Mouse (Mus musculus) adrenal gland, adult 8-10 months (tissue): ENCODE measurements at regions not wholly inside any gene's neighbourhood (a gene's known extent, or its start where the extent isn't known, plus 50 kb on each side); places are given as distances from the start of the nearest gene placed in this dataset.

ENCODE experiments used
- DNase-seq: peaks from one replicate; pipeline ENCODE4 v3.0.0; 2022

DNA sequence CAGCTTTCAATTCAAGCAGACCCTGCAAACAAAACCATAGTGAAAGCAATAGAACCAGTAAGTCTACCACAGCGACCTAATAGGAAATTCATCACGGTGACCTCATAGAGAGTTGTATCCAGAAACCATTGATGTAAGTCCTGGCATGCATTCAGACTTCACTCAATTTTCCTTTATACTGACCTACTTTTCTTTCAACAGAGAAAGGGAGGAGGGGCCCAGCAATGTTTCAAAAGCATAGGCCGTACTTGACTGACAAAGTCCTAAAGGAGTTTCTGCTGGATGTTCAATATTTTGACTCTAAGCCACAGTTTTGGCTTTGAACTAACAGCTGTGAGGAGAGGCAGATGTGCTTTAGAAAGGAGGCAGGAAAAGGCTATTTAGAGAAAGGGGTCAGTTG lies 88.4 kb downstream of the AI593442 start:
- no peak for DNase-seq

DNA sequence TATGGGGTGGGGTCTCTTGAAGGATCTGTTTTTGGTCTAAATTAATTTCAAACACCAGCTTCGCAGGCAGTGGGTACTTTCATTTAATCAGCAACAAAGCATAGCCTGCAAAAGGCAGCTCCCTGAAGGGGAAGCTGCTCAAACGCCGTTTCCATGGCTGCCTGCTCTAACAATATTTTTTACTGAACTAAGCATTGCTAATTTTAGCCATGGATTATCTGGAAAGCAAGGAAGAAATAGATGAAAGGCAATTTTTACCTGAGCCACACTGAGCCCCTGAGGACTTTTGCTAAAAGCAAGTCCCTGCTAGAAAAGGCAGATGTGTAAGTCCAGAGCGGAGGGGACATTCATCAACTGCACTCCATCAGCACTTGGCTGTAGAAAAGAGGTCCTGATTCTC lies 105.5 kb downstream of the AI593442 start:
- DNase-seq = no peak

DNA sequence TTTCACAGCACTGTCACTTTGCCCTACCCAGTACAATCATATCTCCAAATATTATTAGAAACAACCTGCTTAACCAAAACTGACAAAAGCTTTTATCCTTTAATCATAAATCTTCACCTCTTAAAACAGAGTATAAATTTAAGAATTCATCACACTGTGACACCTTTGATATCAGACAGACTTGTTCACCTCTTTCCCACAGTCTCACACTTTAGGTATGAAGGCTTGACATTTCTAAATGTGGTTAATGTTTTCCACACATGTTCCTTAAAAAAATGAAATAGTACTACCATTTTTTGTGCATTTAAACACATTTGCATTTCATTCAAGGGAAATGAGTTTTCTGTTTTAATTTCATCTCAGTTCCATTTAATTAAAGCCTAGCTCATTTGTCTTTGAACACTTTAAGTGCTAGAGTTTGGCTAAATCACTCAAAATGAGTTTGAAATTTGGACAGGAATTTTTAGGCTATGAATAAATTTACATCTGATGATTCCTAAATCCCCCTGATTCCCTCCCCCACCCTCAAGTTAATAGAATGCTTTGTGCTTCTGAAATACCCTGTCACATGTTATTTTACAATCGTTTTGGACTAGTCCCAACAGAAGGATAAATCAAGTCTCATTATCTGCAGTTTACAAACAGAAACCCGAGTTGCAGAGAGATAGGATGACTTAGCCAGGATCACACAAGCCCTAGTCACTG lies 127.9 kb downstream of the AI593442 start:
- DNase-seq = no peak

DNA sequence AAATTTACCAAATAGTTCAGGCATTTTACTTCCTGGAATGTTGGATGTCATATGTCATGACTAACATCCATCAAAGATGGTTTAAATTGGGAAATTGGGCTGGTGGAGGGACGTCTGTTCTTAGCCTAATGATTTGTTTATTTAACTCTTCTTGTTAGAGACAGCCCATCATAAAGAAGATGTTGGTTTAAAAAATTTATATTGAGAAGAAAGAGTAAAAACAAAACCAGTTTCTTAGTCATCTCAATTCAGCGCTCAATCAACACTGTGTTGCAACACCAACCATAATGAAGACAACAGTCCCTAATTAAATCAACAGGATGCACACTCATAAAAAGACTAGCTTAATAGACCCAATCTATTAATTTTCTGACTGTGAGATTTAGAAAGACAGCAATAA lies 133.5 kb downstream of the AI593442 start:
- DNase-seq = no peak

DNA sequence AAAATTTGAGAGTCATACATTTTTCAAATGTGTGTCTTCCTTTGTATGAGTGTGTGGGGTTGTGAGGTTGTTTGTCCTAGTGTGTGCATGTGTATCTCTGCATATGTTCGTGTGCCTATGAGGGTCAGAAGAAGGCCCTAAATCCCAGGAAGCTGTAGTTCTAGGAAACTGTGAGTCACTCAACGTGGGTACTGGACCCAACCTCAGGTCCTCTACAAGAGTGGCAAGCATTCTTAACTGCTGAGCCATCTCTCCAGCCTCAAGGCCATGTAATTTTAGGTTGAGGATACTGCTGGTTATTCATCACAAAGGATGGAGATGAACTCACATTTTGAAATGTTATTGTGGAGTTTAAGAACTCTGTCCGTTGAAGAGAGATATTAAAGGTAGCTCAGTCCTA lies 140.5 kb downstream of the AI593442 start:
- DNase-seq = no peak

DNA sequence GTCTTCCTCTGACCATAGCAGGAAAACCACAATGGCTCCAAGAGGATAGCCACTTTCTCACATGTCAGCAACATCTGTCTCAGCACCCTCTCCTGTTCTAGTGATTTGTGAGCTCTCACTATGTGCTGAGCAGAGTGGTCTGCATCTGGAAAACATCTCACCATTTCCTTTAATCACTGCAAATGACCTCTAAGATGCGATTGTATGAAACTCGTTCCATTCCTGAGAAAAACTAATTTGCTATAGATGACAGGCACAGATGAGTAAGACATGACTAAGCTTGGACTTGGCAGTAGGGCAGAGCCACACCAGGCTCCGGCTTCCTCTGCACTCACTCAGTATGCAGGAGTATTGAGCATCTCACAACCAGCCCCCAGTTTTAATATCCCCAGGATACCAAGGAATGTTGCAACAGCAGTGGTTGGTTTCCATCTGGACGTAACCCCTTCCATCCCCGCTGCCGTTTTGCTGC lies 150.1 kb downstream of the AI593442 start:
- no peak for DNase-seq

DNA sequence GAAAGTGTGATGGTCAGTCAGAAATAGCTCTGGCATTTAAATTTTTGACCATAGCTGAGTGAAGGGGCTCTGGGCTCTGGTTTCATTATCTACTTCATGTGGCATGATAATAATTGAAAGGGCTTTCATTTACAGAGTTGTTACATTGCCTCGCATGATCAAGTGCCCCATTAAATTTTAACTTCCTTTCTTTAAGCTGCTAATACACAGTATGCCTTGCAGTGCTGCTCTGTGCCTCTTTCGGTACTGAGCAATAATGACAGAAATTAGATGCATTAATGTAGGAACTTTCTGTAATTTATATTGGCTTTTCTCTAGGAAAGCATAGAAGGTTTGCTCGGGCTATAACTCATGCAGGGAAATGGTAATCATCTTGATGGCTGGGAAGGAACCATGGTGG lies 179.1 kb downstream of the AI593442 start:
- no peak for DNase-seq

DNA sequence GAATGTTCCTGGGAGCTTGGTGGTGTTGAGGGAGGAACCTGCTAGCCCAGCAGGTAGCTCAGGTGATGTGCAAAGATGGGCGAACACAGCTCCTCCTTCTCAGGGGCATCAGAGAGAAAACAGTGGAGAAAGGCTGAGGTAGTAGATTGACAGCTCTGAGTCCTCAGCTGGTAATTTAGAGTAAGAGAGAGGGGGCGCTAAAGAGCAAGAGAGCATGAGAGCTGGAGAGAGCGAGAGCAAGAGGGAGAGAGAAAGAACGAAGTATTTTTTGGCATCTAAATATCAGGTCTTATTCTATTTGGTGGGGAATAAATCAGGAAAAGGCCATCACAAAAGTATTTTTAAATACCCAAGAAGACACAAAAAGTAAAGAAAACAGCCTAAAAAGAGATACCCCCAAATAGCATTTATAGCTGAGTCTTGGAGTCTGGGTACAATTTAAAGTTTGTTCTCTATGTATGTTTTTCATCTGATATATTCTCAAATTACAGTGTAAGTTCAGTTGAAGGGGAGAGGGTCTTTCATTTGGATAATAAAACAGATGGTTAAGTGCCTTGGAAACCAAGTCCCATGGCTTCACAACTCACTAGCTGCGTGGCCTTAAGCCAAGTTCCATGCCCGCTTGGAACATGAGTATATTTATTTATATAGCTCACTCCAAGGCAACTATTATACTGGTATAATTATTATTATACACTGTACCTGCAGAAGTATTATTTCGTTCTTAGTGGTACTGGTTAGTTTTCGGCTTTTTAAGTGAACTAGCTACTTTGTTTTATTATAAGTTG lies 183.9 kb downstream of the AI593442 start:
- DNase-seq = no peak

DNA sequence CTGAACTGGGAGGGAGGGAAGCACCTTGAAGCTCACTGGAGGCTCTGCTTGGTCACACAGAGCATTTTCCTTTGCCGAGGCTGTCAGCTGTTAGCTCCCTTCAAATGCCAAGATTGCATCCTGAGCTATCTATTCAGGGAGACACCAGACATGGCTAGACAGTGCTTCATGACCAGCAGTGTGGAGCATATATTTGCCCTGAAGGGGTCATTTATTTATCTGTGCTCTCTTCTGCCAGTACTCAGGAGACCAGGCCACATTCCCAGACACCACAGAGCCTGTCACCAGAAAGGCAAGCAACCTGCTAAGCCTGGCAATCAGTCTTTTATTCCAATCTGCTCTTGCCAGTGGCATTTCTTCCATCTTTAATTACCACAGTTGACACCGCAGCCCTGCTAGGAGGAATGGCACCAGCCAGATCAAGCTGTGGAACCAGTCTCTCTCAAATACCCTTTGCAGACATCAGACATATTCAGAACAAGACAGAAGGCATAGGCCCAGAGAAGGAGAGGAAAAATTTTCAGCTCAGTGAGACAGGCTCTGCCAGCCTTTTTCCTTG lies 186.6 kb downstream of the AI593442 start:
- no peak for DNase-seq

DNA sequence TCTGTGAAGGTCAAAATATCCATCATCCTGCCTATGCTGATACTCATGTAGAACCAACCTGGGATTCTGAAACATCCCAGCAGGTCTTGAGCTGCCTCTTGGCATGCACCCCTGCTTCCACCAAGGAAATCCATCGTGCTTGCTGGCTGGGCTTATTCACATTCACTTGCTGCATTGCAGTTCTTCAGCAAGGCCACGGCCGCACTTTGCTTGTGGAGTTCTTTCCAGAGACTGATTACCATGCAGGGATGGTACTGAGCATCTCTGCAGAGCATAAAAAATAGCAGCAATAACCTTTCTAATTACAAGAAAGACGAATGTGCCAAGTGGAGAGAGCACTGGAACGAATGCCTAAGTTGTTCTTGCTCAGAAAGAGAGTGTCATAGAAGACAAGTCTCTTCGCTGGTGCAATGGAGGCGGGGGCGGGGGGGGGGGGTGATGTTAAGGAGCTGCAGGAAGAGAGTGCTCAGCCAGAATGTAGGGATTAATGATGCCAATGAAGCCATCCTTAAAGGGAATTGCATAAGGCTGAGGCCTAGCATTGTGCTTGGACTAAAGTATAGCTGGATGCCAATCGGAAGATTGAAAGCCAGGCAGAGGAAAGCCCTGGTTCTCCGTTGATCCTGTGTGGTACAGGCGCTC lies 205.9 kb downstream of the AI593442 start:
- no peak for DNase-seq

DNA sequence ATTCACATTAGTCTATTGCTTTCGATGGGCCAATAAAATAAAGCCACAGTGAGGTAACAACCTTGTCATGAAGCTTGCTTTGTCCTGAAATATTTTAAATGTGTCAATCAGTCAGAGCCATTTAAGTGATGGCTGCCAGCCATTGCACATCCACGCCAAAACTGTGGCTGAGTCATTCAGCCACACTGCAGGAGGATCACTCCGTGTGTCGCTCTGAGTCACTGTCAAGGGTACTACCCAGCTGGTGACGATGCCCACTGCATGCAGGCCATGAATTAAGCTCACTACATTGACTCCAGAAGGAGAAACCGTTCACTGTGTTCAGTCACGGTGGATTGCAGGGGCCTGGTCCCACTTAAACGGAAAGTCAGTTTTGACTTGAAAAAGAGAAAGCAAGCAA lies 206.7 kb downstream of the AI593442 start:
- no peak for DNase-seq

DNA sequence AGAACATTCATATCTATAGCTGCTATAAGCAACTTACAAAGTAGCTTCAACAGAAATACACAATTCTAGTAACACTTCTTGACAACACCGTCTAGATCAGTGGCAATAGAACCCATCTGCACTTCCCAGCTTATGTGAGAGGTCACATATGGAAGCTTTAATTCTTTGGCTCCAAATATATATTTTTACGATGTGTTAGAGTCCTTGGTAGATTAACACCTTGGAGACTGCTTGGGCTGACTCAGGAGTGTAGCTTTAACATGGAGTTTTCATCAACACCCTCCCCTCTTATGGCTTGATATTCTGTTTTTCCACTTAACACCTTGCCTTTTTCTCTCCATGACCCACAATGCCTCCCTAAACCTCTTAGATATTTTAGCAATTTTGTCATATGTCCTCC lies 221.1 kb downstream of the AI593442 start:
- no peak for DNase-seq

DNA sequence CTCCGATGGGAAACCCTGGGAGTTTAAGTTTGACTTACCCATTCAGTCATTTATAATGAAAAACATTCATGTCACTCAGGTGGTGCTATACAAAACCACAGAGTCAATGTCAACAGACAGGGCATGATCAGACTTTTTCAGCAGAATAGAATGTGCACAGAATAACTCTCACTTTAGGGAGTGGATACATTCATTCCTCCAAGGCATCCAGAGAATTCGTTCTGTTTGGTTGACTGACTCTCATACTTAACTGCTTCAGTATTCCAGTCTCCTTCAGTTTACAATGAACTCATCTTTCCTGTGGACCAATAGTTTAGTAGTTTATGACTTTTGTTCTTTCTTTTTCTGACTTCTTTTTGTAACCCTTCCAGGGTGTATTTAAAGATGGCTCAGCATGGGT lies 225.1 kb downstream of the AI593442 start:
- no peak for DNase-seq

DNA sequence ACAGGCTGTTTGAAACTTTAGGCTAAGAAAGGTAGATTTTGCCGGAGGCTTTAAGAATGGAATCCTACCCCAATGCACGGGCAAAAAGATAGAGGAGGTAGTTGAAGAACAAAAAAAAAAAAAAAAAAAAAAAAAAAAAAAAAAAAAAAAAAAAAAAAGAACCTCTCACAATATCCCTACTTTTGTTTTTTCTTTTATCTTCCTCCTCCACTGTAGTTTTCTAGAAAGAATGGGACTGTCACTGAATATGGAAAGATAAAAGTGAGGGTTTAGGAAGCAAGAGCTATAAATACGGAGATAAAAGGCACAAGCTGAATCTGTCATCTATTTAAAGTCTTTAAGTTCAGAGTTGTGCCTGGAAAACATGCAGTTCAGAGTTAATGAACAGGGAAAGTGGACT lies 227.8 kb downstream of the AI593442 start:
- DNase-seq = no peak

DNA sequence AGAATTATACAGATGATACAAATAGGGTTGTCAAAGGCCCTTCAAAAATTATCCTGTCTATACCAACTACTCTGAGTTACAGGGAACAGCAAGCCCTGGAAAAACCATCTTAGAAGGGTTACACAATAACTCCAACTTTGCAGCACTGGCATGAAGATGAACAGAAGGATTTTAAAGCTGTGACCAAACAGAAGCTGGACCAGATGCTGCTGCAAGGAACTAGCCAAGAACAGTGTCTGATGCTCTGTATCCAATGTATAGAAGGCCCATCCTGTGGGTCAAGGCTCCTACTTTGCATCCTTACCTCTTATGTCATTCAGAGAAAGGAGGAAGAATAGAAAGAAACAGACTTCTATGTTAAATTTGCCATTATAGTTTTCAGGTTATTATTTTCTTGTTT lies 231.3 kb downstream of the AI593442 start:
- DNase-seq = no peak

DNA sequence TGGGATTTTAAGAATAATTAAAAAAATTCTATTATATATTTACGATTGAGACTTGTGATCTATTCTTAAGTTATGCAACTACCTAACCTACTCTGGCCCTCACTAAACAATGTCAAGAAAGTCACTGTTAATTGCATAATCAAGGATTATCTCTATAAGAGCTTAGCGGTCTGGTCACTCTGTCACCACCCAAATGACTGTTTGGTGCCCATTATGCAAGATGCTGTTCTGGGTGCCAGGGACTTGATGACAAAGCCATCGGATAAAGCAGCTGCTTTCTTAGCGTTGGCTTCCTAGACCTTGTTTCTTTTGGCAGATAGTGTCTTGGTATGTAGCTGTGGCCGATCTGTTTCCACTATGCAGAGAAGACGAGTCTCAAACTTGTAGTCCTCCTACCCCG lies 236.4 kb downstream of the AI593442 start:
- DNase-seq = no peak

DNA sequence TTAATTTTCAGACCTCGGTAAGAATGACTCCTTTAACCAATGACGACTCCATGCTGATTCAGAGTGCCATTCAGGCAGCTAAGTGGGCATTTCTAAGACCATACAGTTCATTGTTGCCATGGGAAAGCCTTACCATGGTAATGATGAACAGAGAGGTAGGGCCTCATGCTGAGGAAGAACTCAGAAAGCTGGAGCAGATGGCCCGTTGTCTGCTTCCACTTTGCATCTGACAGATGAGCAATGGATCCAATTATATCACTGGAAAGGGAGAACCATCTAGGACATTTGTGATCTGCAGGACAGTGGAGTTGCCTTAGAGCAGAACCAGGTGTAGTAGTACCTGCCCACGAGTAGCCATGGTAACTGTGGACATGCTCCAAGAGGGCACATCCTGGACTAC lies 245.4 kb downstream of the AI593442 start:
- DNase-seq = no peak

DNA sequence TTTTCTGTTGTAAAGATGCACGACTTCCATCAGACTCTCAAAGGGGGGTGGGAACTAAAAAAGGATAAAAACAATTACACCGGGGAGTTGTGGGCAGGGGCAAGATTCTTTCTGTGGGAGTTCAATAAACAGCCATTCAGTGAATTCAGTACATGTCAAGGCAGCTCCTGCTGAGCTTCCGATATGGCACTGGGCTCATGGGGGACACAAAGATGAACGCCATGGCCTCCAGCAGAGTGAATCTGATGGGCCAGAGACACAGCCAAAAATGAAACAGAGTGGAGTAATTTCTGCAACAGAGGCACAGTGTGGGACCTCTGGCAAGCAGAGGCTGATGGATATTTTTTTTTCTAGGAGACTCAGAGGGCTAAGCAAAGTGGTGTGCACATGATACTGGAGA lies 254.2 kb downstream of the AI593442 start:
- DNase-seq = no peak

DNA sequence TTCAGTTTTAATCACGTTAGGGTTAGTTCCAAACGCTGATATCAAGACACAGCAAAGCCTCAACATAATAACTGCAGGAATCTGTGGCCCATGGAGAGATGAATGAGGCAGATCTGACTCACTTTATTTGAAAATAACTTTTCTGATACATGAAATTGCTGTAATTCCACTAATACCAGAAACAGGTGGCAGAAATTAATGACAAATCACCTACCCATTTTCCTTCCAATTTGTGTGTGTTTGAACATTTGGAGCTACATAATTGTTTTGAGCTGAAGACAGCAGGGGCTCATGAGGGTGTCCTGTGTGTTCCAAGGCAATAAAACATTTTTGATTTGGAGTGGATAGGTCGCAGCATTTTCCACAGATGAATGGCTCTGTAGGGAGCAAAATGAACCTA lies 254.2 kb upstream of the Zc3h12c start:
- DNase-seq = no peak

DNA sequence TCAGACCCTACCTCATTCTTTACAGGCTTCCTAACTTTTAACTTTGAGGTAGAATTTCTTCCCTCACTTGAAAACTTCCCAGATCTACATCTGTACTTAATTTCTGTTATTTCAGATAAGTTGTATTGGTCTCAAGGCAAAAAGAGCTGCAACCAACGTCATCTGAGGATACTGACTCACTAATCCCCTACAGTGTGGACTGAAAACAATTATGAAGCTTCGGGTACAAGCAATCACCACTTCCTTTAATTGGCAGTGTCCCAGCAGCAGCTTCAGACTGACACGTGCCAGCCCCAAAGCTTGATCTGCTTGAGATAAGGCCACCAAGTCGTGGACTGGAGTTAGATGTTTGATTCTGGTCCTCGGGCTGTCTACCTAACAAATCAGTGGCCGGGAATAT lies 247.3 kb upstream of the Zc3h12c start:
- no peak for DNase-seq

DNA sequence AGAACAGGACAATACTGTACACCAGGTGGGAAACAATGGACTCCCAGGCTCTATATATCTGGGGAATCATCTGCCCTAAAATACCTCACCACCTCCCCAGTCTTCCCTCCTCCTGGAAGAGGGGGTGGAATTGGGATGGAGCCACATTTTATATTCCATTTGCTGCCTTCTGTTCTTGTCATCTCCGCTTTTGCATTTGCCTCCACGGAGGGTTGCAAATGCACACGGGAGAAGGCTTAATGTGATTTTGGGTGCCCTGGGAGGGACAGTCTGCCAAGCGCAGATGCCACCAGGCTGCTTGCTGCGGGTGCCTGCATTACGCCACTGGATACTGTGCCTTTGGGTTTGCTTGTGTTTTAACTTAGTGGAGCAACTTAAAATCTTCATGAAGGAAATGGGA lies 239.5 kb upstream of the Zc3h12c start:
- no peak for DNase-seq

DNA sequence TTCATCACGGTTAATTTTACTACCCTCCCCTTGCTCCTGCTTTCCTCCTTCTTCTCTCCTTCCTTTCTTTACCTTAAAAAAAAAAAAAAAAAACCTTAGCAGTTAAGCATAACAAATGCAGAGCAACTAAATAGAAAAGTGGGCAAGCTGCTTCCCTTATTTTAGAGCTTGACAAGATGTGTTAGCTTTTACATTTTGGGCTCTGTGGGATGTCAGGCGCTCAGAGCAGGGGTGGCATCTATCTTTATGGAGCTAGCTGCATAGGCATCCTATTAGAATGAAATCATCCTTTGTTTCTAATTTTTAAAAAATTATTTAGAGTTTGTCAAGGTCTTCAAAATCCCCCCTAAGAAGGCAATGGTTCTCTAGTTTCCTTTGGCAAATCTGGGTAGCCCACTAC lies 234.1 kb upstream of the Zc3h12c start:
- DNase-seq = no peak

DNA sequence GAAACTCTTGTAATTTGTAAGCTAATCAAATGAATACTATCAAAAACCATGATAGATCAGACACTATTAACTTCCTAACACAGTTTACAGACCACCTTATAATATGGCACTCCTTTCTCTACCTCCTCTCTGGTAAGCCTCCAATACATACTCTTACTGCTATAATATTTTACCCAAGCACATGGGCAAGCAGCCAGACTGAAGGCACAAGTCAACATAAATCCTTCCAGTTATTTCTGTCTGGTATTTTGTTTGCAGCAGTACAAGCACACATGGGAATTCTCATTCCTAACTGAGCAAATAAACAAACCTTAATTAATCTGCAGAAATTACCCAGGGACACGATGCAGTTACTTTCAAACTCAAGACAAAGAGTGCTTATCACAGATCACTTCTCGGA lies 210.7 kb upstream of the Zc3h12c start:
- DNase-seq = no peak

DNA sequence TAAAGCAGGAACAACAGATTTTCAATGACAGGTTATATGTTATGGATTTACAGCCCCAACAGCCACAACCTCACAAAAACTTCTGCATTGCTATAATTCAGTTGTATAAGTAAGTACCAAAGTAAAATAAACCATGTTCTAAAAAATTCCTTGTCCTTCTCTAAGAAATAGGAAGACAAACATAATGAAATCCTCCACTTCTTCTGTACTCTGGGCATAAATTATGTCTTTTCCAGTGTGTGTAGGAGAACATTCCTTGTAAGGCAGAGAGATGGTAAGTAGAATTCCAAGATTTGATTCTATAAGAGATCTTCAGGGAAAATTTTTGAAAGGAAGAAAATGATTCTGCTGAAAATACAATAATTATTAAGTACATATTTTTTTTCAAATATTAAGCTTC lies 209.4 kb upstream of the Zc3h12c start:
- DNase-seq = no peak
